In genomic region chr3:33790975-33791374, GRCm38 (mm10) we compare ENCODE assay signal across 11 mouse cellular contexts. TPM values are rescaled to one million over a fixed set of nuclear protein-coding genes. Genes with fewer than 3 reads are reported as not detected.
DNase-seq lines count a peak whose midpoint lies in the region; ATAC-seq and TF ChIP-seq lines count a peak whose summit lies in the region.
"Had no signal": no experiment of that assay in that cellular context is flagged by ENCODE, and none has a peak within 500 bp of the region (broad histone marks: within the 10 kb centered on the region; RNA-seq: fewer than 3 reads in every experiment).

No protein-coding gene starts in this region.

- no peak overlapping the region for H3K4me2 ChIP-seq in forebrain, embryonic 13.5 days
- no peak overlapping the region for H3K4me2 ChIP-seq in forebrain, embryonic 12.5 days
- H3K4me2 ChIP-seq in hindbrain, postnatal 0 days (ENCODE audit: low read depth, low read length), result no peak overlapping the region
- H3K4me2 ChIP-seq: heart, embryonic 12.5 days had no signal

- H3K27me3 ChIP-seq in forebrain, embryonic 13.5 days, result no peaks in the 10 kb centered on the region
- no peaks in the 10 kb centered on the region for H3K27me3 ChIP-seq in forebrain, embryonic 12.5 days
- H3K27me3 ChIP-seq in hindbrain, postnatal 0 days (ENCODE audit: insufficient read depth, low read length), result no peaks in the 10 kb centered on the region
- H3K27me3 ChIP-seq: heart, embryonic 12.5 days had no signal

- DNase-seq in left cerebral cortex, adult 2 months (ENCODE audit: extremely low spot score in 1 of 2, low spot score in 2 of 2), result no peak
- DNase-seq in left cerebral cortex, adult 18-20 months (ENCODE audit: low spot score in 2 of 2), result no peak
- peak; percentile 14 for DNase-seq in MN1 (ENCODE audit: low spot score)
- DNase-seq in hindbrain, postnatal 0 days (ENCODE audit: low spot score), result peak; percentile 79
- DNase-seq in frontal cortex, postnatal 10 days (ENCODE audit: low spot score in 2 of 2), result no peak
- DNase-seq in kidney, postnatal 14 days, result no peak
- DNase-seq: cerebellum, postnatal 36 days; kidney, adult 18-20 months had no signal

- ATAC-seq in forebrain, embryonic 13.5 days, result peak; percentile 57; the same call in 1 of the 2 replicates
- no peak for ATAC-seq in forebrain, embryonic 12.5 days (ENCODE audit: low FRiP score)
- peak; percentile 70; the same call in 1 of the 2 replicates for ATAC-seq in hindbrain, postnatal 0 days

- no peak overlapping the region for H3K9ac ChIP-seq in forebrain, embryonic 13.5 days
- no peak overlapping the region for H3K9ac ChIP-seq in forebrain, embryonic 12.5 days
- no peak overlapping the region for H3K9ac ChIP-seq in hindbrain, postnatal 0 days (replicated peaks; ENCODE audit: low read length)
- H3K9ac ChIP-seq: heart, embryonic 12.5 days had no signal

- no peaks in the 10 kb centered on the region for H3K9me3 ChIP-seq in forebrain, embryonic 13.5 days (replicated peaks)
- H3K9me3 ChIP-seq in forebrain, embryonic 12.5 days, result no peaks in the 10 kb centered on the region
- H3K9me3 ChIP-seq in hindbrain, postnatal 0 days (ENCODE audit: low read length), result no peaks in the 10 kb centered on the region
- H3K9me3 ChIP-seq: heart, embryonic 12.5 days had no signal

- no peak overlapping the region for H3K27ac ChIP-seq in forebrain, embryonic 13.5 days
- H3K27ac ChIP-seq in forebrain, embryonic 12.5 days, result no peak overlapping the region
- no peak overlapping the region for H3K27ac ChIP-seq in left cerebral cortex, adult 2 months
- no peak overlapping the region for H3K27ac ChIP-seq in hindbrain, postnatal 0 days

- no peaks in the 10 kb centered on the region for H3K36me3 ChIP-seq in forebrain, embryonic 13.5 days (ENCODE audit: poor library complexity, severe bottlenecking)
- H3K36me3 ChIP-seq in forebrain, embryonic 12.5 days (replicated peaks), result no peaks in the 10 kb centered on the region
- no peaks in the 10 kb centered on the region for H3K36me3 ChIP-seq in hindbrain, postnatal 0 days (ENCODE audit: insufficient read depth, low read length)
- H3K36me3 ChIP-seq: heart, embryonic 12.5 days had no signal

- H3K4me3 ChIP-seq in forebrain, embryonic 13.5 days, result no peak overlapping the region
- no peak overlapping the region for H3K4me3 ChIP-seq in forebrain, embryonic 12.5 days (replicated peaks)
- no peak overlapping the region for H3K4me3 ChIP-seq in left cerebral cortex, adult 2 months
- no peak overlapping the region for H3K4me3 ChIP-seq in hindbrain, postnatal 0 days (ENCODE audit: low read length)
- H3K4me3 ChIP-seq: heart, embryonic 12.5 days had no signal

- H3K4me1 ChIP-seq in forebrain, embryonic 13.5 days, result no peaks in the 10 kb centered on the region
- no peaks in the 10 kb centered on the region for H3K4me1 ChIP-seq in forebrain, embryonic 12.5 days
- H3K4me1 ChIP-seq in hindbrain, postnatal 0 days (ENCODE audit: insufficient read depth, low read length), result no peaks in the 10 kb centered on the region
- H3K4me1 ChIP-seq: heart, embryonic 12.5 days had no signal

- peak; percentile 63 for TF ChIP-seq CTCF in left cerebral cortex, adult 2 months (IDR thresholded peaks at IDR 0.05)
- TF ChIP-seq CTCF in hindbrain, postnatal 0 days (IDR thresholded peaks at IDR 0.05; ENCODE audit: low read depth), result peak; percentile 58

- intact Hi-C loops in left cerebral cortex, adult 2 months (cut with DNase I), result loop anchor here (2.0 to 5.0 kb wide), 3 partner anchors 484 to 880 kb away; partner anchors contain the start of gene Pex5l

RNA-seq across cellular contexts. Expression of gene Ttc14, which starts 8.7 kb away (rescaled TPM):
- polyA plus RNA-seq in forebrain, embryonic 13.5 days (2015; fragmentation: Nextera tagmentation; extraction: Ambion mirVana), result 68.3 and 69.4 TPM in 2 replicates
- polyA plus RNA-seq in forebrain, embryonic 12.5 days (2016; fragmentation: Nextera tagmentation; extraction: Ambion mirVana), result 73.5 and 82.3 TPM in 2 replicates
- 10 to 100 TPM; 87.3 to 91.6 TPM for total RNA-seq in left cerebral cortex, adult 2 months (2021)
- 10 to 100 TPM; 66.9 to 84.5 TPM for total RNA-seq in left cerebral cortex, adult 18-20 months (2021)
- 34.3 and 51.8 TPM in 2 replicates for total RNA-seq in hindbrain, postnatal 0 days (2014; rRNA removed)
- polyA plus RNA-seq in hindbrain, postnatal 0 days (2015; fragmentation: Nextera tagmentation; extraction: Ambion mirVana), result 60.9 and 66.6 TPM in 2 replicates

RNA-seq across cellular contexts. Expression of gene Ccdc39, which starts 53.1 kb away (rescaled TPM):
- 7.8 and 10.5 TPM in 2 replicates for polyA plus RNA-seq in forebrain, embryonic 13.5 days (2015; fragmentation: Nextera tagmentation; extraction: Ambion mirVana)
- polyA plus RNA-seq in forebrain, embryonic 12.5 days (2016; fragmentation: Nextera tagmentation; extraction: Ambion mirVana), result 8.0 and 9.7 TPM in 2 replicates
- total RNA-seq in left cerebral cortex, adult 2 months (2021), result 10 to 100 TPM; 27.4 to 28.1 TPM
- 10 to 100 TPM; 22.1 to 22.6 TPM for total RNA-seq in left cerebral cortex, adult 18-20 months (2021)
- total RNA-seq in hindbrain, postnatal 0 days (2014; rRNA removed), result 10.0 and 20.2 TPM in 2 replicates
- polyA plus RNA-seq in hindbrain, postnatal 0 days (2015; fragmentation: Nextera tagmentation; extraction: Ambion mirVana), result 12.1 and 13.6 TPM in 2 replicates

Comparison
In these comparisons a context has a peak if more than half of its experiments do, and no peak if none do; other contexts are left out.
1. DNase-seq: peak in MN1 (single experiment) and hindbrain, postnatal 0 days (single experiment); none in left cerebral cortex, adult 2 months (0 of 2), left cerebral cortex, adult 18-20 months (0 of 2), frontal cortex, postnatal 10 days (0 of 2) and kidney, postnatal 14 days (single experiment).